Mouse (Mus musculus): ENCODE data around the gene Dusp18. TPM values are rescaled to one million over a fixed set of nuclear protein-coding genes. Genes with fewer than 3 reads are reported as not detected.

Gene Dusp18
- total and polyA plus RNA-seq, 3 experiments, result 29.1 to 47.8 (median 32.6) TPM

DNA sequence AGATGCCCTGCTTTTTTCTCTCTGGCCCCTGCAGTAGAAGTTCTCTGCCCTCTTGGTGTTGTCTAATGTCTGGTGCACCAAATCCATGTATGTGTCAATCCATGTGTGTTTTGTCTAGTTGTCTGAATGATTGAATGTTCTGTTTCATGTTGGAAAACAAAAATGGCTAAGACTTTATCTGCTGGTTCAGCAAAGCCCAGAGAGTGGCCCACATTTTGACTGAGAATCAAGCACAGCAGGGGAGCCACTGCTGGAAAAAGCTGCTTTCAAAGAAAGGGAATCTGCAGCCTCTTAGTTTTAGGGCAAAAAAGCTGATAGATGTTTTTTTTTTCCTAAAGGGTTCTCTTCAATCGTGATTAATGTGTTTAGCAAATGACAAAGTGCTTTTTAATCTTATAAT, 51.3 kb downstream of the Dusp18 start:
- intact Hi-C loops (cut with DNase I), result no loop called here
- H3K9ac ChIP-seq (ENCODE audit: low read depth, low read length), result no peak overlapping the region
- no peaks in the 10 kb centered on the region for H3K4me1 ChIP-seq (ENCODE audit: control insufficient read depth, insufficient read depth, low read length)
- no peak overlapping the region for H3K4me3 ChIP-seq
- no peaks in the 10 kb centered on the region for H3K36me3 ChIP-seq (ENCODE audit: control insufficient read depth, insufficient read depth, low read length)
- WGBS, result 25% methylated on average over 1 of the region's 1 CpGs
- no peak for TF ChIP-seq CTCF (IDR thresholded peaks at IDR 0.05)
- TF ChIP-seq EP300 (IDR thresholded peaks at IDR 0.05; ENCODE audit: insufficient read depth, low read depth, low read length), result no peak
- no peak for TF ChIP-seq POLR2A (IDR thresholded peaks at IDR 0.05; ENCODE audit: insufficient read depth, low read depth, low read length)
- no peaks in the 10 kb centered on the region for H3K79me2 ChIP-seq (replicated peaks; ENCODE audit: control insufficient read depth, insufficient read depth, low read length)
- no peaks in the 10 kb centered on the region for H3K27me3 ChIP-seq (ENCODE audit: control insufficient read depth, insufficient read depth, low read length)
- no peak overlapping the region for H3K27ac ChIP-seq
- DNase-seq, result no peak

Other genes starting within 250 kb of the Dusp18 start
- gene Morc2a, start 246.0 kb upstream of the Dusp18 start, total RNA-seq (2021), result 10 to 100 TPM; 16.1 to 18.5 TPM
- 6.6 and 13.4 TPM in 2 replicates for gene Morc2a, start 246.0 kb upstream of the Dusp18 start, polyA plus RNA-seq (2012; rRNA removed)
- gene Osbp2, start 31.3 kb upstream of the Dusp18 start, total RNA-seq (2021), result 10 to 100 TPM; 12.9 to 16.2 TPM
- gene Osbp2, start 31.3 kb upstream of the Dusp18 start, polyA plus RNA-seq (2012; rRNA removed), result 10.9 and 14.2 TPM in 2 replicates
- gene 4921536K21Rik, start 142 bp upstream of the Dusp18 start, total RNA-seq (2021), result under 1 TPM; 0.57 to 0.81 TPM
- 0.57 and 0.76 TPM in 2 replicates for gene 4921536K21Rik, start 142 bp upstream of the Dusp18 start, polyA plus RNA-seq (2012; rRNA removed)
- 1 to 10 TPM; 3.9 to 6.9 TPM for gene Slc35e4, start 19.4 kb downstream of the Dusp18 start, total RNA-seq (2021)
- gene Slc35e4, start 19.4 kb downstream of the Dusp18 start, polyA plus RNA-seq (2012; rRNA removed), result 4.5 and 6.3 TPM in 2 replicates
- gene Tcn2, start 36.9 kb downstream of the Dusp18 start, total RNA-seq (2021), result 10 to 100 TPM; 41.3 to 42.9 TPM
- 69.4 and 90.6 TPM in 2 replicates for gene Tcn2, start 36.9 kb downstream of the Dusp18 start, polyA plus RNA-seq (2012; rRNA removed)
- gene Pes1, start 68.7 kb downstream of the Dusp18 start, total RNA-seq (2021), result 10 to 100 TPM; 26.6 to 27.3 TPM
- 19.4 and 26.5 TPM in 2 replicates for gene Pes1, start 68.7 kb downstream of the Dusp18 start, polyA plus RNA-seq (2012; rRNA removed)
- gene 4930556J24Rik, start 81.5 kb downstream of the Dusp18 start, total RNA-seq (2021), result not detected
- gene 4930556J24Rik, start 81.5 kb downstream of the Dusp18 start, polyA plus RNA-seq (2012; rRNA removed), result not detected in 2 replicates
- gene Gal3st1, start 88.4 kb downstream of the Dusp18 start, total RNA-seq (2021), result under 1 TPM; 0.18 to 0.21 TPM
- 0.47 and 1.1 TPM in 2 replicates for gene Gal3st1, start 88.4 kb downstream of the Dusp18 start, polyA plus RNA-seq (2012; rRNA removed)
- gene Sec14l4, start 136.2 kb downstream of the Dusp18 start, total RNA-seq (2021), result under 1 TPM; 0.14 to 0.47 TPM
- 0.32 and 0.57 TPM in 2 replicates for gene Sec14l4, start 136.2 kb downstream of the Dusp18 start, polyA plus RNA-seq (2012; rRNA removed)
- gene Sec14l3, start 169.6 kb downstream of the Dusp18 start, total RNA-seq (2021), result not detected
- gene Sec14l3, start 169.6 kb downstream of the Dusp18 start, polyA plus RNA-seq (2012; rRNA removed), result 15.0 TPM in 1 of 2 replicates, not detected in the other
- 100 to 1,000 TPM; 129 to 141 TPM for gene Mtfp1, start 200.2 kb downstream of the Dusp18 start, total RNA-seq (2021)
- gene Mtfp1, start 200.2 kb downstream of the Dusp18 start, polyA plus RNA-seq (2012; rRNA removed), result 158 and 167 TPM in 2 replicates
- gene Sec14l2, start 228.2 kb downstream of the Dusp18 start, total RNA-seq (2021), result under 1 TPM; 0.52 to 0.89 TPM
- gene Sec14l2, start 228.2 kb downstream of the Dusp18 start, polyA plus RNA-seq (2012; rRNA removed), result 0.35 and 0.53 TPM in 2 replicates
- gene Rnf215, start 240.0 kb downstream of the Dusp18 start, total RNA-seq (2021), result 10 to 100 TPM; 12.9 to 13.4 TPM
- 16.1 and 17.7 TPM in 2 replicates for gene Rnf215, start 240.0 kb downstream of the Dusp18 start, polyA plus RNA-seq (2012; rRNA removed)

Measured in heart, adult 2 months (tissue).